Mouse (Mus musculus) CD4-positive, CD25-positive, alpha-beta regulatory T cell (primary cell): ENCODE data around the gene Miga1. TPM values are rescaled to one million over a fixed set of nuclear protein-coding genes. Genes with fewer than 3 reads are reported as not detected.

ENCODE experiments used
- polyA plus RNA-seq: library from polyadenylated mRNA; unstranded; fragments of 100-300 nt; shearing (Covaris generic); gene quantifications from one replicate; pipeline ENCODE4 v1.2.1, GENCODE M21; 2017

Miga1 gene
- 18.7 TPM for polyA plus RNA-seq

GRCm38 (mm10) chr3:152339862-152340557 lies at the start of gene Miga1:
Miga1 (minus strand) TSS chr3:152340407.

DNA sequence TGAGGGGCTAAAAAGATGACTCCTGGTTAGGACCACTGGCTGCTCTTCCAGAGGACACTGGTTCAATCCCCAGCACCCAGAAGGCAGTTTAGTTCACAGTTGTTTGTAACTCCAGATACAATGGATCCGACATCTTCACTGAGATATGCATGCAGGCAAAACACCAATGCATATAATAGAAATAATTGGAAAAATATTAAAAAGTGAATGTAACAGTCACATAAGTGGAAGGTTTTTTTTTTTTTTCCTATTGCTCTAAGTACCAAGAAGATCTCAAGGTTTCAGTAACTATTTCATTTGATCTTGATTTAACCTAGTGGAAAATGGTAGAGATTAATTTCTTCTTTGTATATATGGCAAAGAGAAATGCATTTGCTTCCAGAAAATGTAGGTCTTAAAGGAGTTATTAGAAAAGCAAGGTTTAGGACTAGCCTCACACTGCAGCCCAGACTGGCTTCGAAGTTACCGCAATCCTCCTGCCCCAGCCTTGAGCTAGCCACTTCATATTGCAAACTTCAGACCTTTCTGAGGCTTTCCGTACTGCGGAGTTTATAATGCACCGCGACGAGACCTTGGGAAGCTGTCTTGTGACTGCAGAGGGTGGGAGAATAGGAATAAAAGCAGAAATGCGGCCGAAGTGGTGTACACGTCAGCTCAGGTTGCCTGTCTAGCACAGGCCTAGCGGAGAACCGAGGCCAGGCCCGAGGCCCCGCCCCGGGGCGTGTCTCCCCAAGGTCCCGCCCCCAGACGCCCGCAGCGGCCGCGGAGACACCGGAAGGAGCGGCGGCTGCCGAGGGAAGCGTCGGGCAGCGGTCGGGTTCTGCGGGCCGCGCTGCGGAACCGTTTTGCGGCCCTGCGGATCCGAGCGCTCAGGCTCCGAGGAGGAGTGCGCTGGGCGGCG lies 5.8 kb upstream of the Miga1 start, which contains the start of gene Usp33:
Usp33 (plus strand) TSS at position 747 of the 901 bp plus-strand sequence.

GRCm38 (mm10) chr3:152266036-152266421 lies 74.2 kb downstream of the Miga1 start, which contains the start of gene Nexn:
Nexn (minus strand) TSS chr3:152266350.

Other genes with a start within 250 kb of the Miga1 start
- gene Gipc2, start 174.2 kb downstream of the Miga1 start, polyA plus RNA-seq, result not detected
- gene Dnajb4, start 130.1 kb downstream of the Miga1 start, polyA plus RNA-seq, result 11.9 TPM
- gene Fubp1, start 130.0 kb downstream of the Miga1 start, polyA plus RNA-seq, result 219 TPM
- gene Nexn, start 74.1 kb downstream of the Miga1 start, polyA plus RNA-seq, result 0.53 TPM
- 68.7 TPM for gene Usp33, start 6.1 kb upstream of the Miga1 start, polyA plus RNA-seq
- gene Zzz3, start 55.1 kb upstream of the Miga1 start, polyA plus RNA-seq, result 60.3 TPM